Mouse (Mus musculus): ENCODE data around the gene Myh1.

DNA sequence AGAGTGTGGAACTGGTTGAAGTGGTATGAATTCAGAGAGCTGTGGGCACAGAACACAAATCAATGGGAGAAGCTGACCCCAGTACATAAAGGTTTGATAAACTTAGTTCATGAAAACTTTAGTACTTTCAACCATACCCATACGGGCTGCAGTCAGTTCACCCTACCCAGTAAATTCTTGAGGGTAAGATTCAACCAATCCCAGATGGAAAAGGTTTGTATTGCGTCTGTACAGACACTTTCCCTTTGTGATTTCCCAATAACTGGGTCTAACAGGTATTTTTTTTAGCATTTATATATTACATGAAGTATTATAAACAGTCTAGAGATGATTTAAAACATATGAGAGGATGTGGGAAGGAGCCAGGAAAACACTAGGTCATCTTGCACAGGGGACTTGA lies 44.2 kb upstream of the Myh1 start:
- TF ChIP-seq POLR2A (IDR thresholded peaks at IDR 0.05; ENCODE audit: control insufficient read depth, extremely low read depth, insufficient read depth, low read length, poor library complexity) = no peak
- TF ChIP-seq CTCF (IDR thresholded peaks at IDR 0.05; ENCODE audit: borderline replicate concordance, control insufficient read depth, extremely low read depth, insufficient read depth, low read length, poor library complexity) = no peak

Measured in thymus, adult 2 months (tissue).